Mouse (Mus musculus) kidney, embryonic 14.5 days (tissue): Measurements from ENCODE around the gene Gm20716. TPM values are rescaled to one million over a fixed set of nuclear protein-coding genes. Genes with fewer than 3 reads are reported as not detected.

Source experiments
- ATAC-seq: fragments of 200-750 bp; cut with Nextera tagmentation; 2 replicates; pipeline ENCODE4 v1.8.0; 2017; ENCODE audit warnings: moderate number of reproducible peaks, mild to moderate bottlenecking, moderate TSS enrichment, moderate library complexity; ENCODE audit not compliant: low FRiP score, low TSS enrichment
- H3K27ac ChIP-seq: fragments of 300-500 bp; sonication (generic); 2 replicates; pipeline ENCODE4 v1.5.1; 2014; ENCODE audit warnings: low read depth, mild to moderate bottlenecking, low read length, moderate library complexity, mixed read lengths
- H3K27me3 ChIP-seq: fragments of 300-500 bp; sonication (generic); 2 replicates; pipeline ENCODE4 v1.6.1; 2014; ENCODE audit warnings: mild to moderate bottlenecking, low read length; ENCODE audit not compliant: control insufficient read depth, insufficient read depth
- H3K36me3 ChIP-seq: fragments of 300-500 bp; sonication (generic); 2 replicates; pipeline ENCODE4 v1.6.1; 2014; ENCODE audit warnings: low read length, mixed read lengths; ENCODE audit not compliant: control insufficient read depth, insufficient read depth
- H3K4me1 ChIP-seq: fragments of 300-500 bp; sonication (generic); 2 replicates; pipeline ENCODE4 v1.6.1; 2014; ENCODE audit warnings: low read length, mixed read lengths; ENCODE audit not compliant: control insufficient read depth, insufficient read depth
- H3K4me2 ChIP-seq: fragments of 300-500 bp; sonication (generic); replicated peaks from 2 replicates; pipeline ENCODE4 v1.6.1; 2014; ENCODE audit warnings: low read depth, mild to moderate bottlenecking, low read length
- H3K4me3 ChIP-seq: fragments of 300-500 bp; sonication (generic); 2 replicates; pipeline ENCODE4 v1.5.1; 2014; ENCODE audit warnings: mild to moderate bottlenecking, low read length
- H3K9ac ChIP-seq: fragments of 300-500 bp; sonication (generic); 2 replicates; pipeline ENCODE4 v1.6.1; 2014; ENCODE audit warnings: low read depth, mild to moderate bottlenecking, low read length, moderate library complexity
- H3K9me3 ChIP-seq: fragments of 300-500 bp; sonication (generic); 2 replicates; pipeline ENCODE4 v1.6.1; 2016; ENCODE audit warnings: low read length; ENCODE audit not compliant: control insufficient read depth
- WGBS: fragments of 180-500 bp; shearing (Covaris S2); extraction: QIAGEN DNeasy Blood & Tissue Kit; methylation state at CpG from one replicate; pipeline ENCODE4 v1.1.7; 2014; 5-methylcytosine and 5-hydroxymethylcytosine counted together
- microRNA-seq: library from miRNA; unstranded; fragments of <30 nt; microRNA quantifications from one replicate; pipeline ENCODE4, GENCODE M21; 2016
- polyA plus RNA-seq: library from polyadenylated mRNA; unstranded; fragments of >200 nt; fragmentation: Nextera tagmentation; extraction: Ambion mirVana; gene quantifications from 2 replicates; pipeline ENCODE4 v1.2.1, GENCODE M21; 2014

Gene Gm20716
- polyA plus RNA-seq, 1 experiment from 2014 or later, result 29.9 TPM

GRCm38 (mm10) chr2:168147722-168148432 lies 82.3 kb downstream of the Gm20716 start:
- H3K4me3 ChIP-seq, result no peak overlapping the region
- 74% methylated on average over 22 of the region's 22 CpGs for WGBS
- H3K27me3 ChIP-seq, result no peaks in the 10 kb centered on the region
- H3K27ac ChIP-seq, result no peak overlapping the region
- H3K4me1 ChIP-seq, result no peaks in the 10 kb centered on the region
- H3K9ac ChIP-seq, result no peak overlapping the region
- ATAC-seq, result no peak
- H3K36me3 ChIP-seq, result no peaks in the 10 kb centered on the region
- no peaks in the 10 kb centered on the region for H3K9me3 ChIP-seq
- H3K4me2 ChIP-seq, result no peak overlapping the region

- no peaks in the 10 kb centered on the region for H3K9me3 ChIP-seq
- no peak overlapping the region for H3K4me2 ChIP-seq
- 54% methylated on average over 2 of the region's 2 CpGs for WGBS
- H3K4me3 ChIP-seq, result no peak overlapping the region
- no peak overlapping the region for H3K27ac ChIP-seq
- no peaks in the 10 kb centered on the region for H3K27me3 ChIP-seq
- ATAC-seq, result 0 out of 2 replicates have a peak, but pooled peaks have one; percentile 41
- H3K4me1 ChIP-seq, result no peaks in the 10 kb centered on the region
- H3K9ac ChIP-seq, result no peak overlapping the region
- no peaks in the 10 kb centered on the region for H3K36me3 ChIP-seq
These were observed 84.7 kb downstream of the Gm20716 start for GRCm38 (mm10) chr2:168145437-168145836.

- H3K36me3 ChIP-seq, result no peaks in the 10 kb centered on the region
- no peaks in the 10 kb centered on the region for H3K4me1 ChIP-seq
- H3K9me3 ChIP-seq, result no peaks in the 10 kb centered on the region
- no peak overlapping the region for H3K27ac ChIP-seq
- no peak overlapping the region for H3K4me3 ChIP-seq
- H3K9ac ChIP-seq, result no peak overlapping the region
- H3K4me2 ChIP-seq, result no peak overlapping the region
- no peaks in the 10 kb centered on the region for H3K27me3 ChIP-seq
- no peak for ATAC-seq
- 54% methylated on average over 5 of the region's 5 CpGs for WGBS
These were observed 86.4 kb downstream of the Gm20716 start for GRCm38 (mm10) chr2:168143794-168144193.

- Histone ChIP-seq H3K4me1 (no peaks in the 10 kb centered on the region), H3K27ac (no peak overlapping the region), H3K4me2 (no peak overlapping the region), H3K27me3 (no peaks in the 10 kb centered on the region), H3K9me3 (no peaks in the 10 kb centered on the region), H3K4me3 (no peak overlapping the region), H3K36me3 (no peaks in the 10 kb centered on the region), H3K9ac (no peak overlapping the region)
- no peak for ATAC-seq
- 75% methylated on average over 15 of the region's 15 CpGs for WGBS
These were observed 93.0 kb downstream of the Gm20716 start for GRCm38 (mm10) chr2:168137161-168137560.

Small RNAs within 50 kb of the gene (microRNA-seq; reads per million reads assigned to microRNA genes)
- gene Gm24561, result not detected

Other genes starting within 250 kb of the Gm20716 start
- 0.53 and 1.0 TPM in 2 replicates for gene Ripor3, start 219.7 kb downstream of the Gm20716 start, polyA plus RNA-seq
- gene Pard6b, start 149.4 kb downstream of the Gm20716 start, polyA plus RNA-seq, result 9.7 and 22.0 TPM in 2 replicates
- 3.8 and 4.0 TPM in 2 replicates for gene Adnp, start 23.3 kb downstream of the Gm20716 start, polyA plus RNA-seq
- 82.3 and 84.0 TPM in 2 replicates for gene Dpm1, start 227 bp upstream of the Gm20716 start, polyA plus RNA-seq
- 8.8 and 10.1 TPM in 2 replicates for gene Mocs3, start 258 bp upstream of the Gm20716 start, polyA plus RNA-seq
- gene Kcng1, start 51.4 kb upstream of the Gm20716 start, polyA plus RNA-seq, result 0.33 and 0.62 TPM in 2 replicates